Mouse (Mus musculus) MEL-GATA-1-ER (cell line): ENCODE measurements around the gene Mapkapk2.
"Not testable (repeated sequence)": the region's sequence is repeated elsewhere in the genome, so short reads cannot be mapped to it uniquely, and the experiment has no call there.

ENCODE experiments used
- DNase-seq: peaks from one replicate; pipeline ENCODE4 v3.0.0-alpha.2; 2012; ENCODE audit warnings: low read depth; ENCODE audit errors: extremely low read depth

Mapkapk2 gene

DNA sequence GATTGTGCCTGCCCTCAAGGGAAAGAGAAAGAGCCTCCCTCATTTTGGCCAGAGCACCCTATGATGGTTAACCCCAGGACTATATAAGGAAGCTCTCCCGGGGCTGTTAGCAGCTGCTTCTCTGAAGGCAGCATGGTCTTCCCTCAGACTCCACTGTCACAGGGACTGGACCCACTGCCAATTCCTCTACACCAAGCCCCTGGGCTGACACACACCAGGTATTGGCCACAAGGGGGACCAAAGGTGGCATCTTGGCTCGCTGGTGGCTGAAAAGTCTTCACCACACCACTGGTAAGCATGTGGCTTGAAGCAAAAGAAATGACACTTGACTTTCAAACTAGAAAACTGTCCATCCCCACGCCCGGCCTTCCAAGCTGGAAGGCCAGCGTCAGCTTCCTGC lies 47.0 kb downstream of the Mapkapk2 start:
- DNase-seq = no peak

- DNase-seq = no peak
Measured at GRCm38 (mm10) chr1:131050011-131050410, 47.6 kb downstream of the Mapkapk2 start.

GRCm38 (mm10) chr1:131049361-131049806 lies 48.2 kb downstream of the Mapkapk2 start:
- DNase-seq = no peak

DNA sequence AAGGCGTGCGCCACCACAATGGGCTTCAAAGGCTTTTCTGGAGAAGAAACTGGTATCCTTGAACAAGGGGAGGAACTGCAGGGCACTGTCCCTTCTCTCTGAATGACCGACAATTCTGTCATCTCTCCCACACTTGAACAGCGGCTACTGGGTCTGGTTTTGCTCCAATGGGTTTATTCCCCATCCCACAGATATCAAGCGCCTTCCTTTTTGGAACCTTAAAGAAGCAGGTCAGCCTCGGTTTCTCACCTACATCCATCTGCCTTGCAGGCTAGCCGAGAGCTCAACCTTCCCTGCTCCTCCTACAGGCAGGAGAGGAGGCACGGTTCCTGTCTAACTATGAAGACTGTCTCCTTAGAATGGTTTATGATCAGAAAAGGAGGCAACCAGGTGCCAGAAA lies 48.7 kb downstream of the Mapkapk2 start:
- DNase-seq = no peak

- no peak for DNase-seq
Measured at GRCm38 (mm10) chr1:131048121-131048863, 49.3 kb downstream of the Mapkapk2 start.

DNA sequence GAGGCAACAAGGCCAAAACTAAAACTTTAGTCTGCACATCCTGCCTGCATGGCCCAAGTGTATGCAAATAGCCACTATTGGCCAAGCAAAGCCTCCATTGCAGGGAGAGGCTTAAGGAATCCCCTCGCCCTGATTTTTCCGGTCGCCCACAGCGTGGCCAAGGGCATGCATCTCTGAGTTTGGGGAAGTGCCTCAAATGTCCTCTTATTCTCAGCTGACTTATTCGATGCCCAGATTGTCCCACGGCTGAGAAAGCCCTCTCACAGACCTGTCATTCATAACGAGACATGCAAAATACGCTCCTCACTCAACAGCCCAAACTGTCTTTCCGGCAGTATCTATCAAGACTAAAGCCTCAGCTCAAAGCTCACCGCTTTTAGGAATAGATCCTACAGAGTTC lies 51.0 kb downstream of the Mapkapk2 start:
- DNase-seq = no peak

- DNase-seq = no peak
Measured at GRCm38 (mm10) chr1:131045723-131046355, 51.8 kb downstream of the Mapkapk2 start.

- no peak for DNase-seq
Measured at GRCm38 (mm10) chr1:131043636-131044035, 54.0 kb downstream of the Mapkapk2 start.

DNA sequence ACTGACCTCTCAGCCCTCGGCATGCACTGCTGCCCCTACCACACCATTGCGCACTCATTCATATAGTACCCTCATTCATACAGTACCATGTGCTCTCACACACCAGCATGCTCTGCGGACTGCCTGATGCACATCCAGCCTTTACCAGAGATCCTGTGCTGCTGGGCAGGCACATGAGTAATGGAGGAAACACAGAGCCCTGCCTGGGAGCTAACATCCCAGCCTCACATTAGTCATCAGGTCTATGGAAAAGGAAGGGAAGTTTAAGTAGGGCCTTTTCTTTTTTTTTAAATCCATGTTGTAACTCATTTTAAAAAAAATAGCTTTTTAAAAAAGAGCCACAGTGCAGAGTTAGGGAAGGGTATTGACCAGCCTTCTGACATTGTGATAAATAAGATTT lies 54.9 kb downstream of the Mapkapk2 start:
- DNase-seq = no peak

DNA sequence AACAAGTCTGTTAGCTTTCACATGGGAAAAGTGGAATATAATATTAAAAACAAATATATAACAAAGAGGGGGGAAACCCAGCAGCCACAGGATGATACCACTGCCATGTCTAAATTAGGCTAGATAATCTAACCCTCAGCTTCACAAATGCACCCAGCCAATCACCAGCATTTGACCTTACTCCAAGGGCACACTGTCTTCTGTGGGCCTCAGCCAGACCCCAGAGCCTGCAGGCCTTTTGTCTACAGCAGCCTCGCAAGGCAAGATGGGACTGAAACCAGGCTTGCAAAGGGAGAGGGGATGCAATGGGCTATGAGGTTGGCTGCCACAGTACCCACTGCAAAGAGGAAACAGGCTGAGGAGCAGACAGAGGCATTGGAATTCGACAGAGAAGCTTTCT lies 55.4 kb downstream of the Mapkapk2 start:
- DNase-seq = no peak

DNA sequence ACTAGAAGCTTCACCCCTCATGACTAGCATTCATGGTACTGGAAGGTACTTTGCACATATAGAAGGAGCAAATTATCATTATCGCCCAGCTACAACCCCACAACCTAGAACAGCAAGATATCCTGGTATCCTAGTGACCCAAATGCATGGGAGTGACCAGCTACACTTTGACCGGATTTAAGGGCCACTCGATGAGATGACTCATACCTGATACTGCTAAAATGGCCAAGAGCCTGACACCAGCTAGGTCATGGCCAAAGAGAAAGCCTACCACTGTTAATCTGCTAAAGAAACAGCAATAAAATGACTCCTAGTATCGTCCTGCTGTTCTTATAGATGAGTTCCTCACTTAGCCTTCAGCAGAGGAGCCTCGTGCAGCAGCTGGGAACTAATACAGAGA lies 58.1 kb downstream of the Mapkapk2 start:
- DNase-seq = no peak

- no peak for DNase-seq
Measured at GRCm38 (mm10) chr1:131038415-131039017, 59.1 kb downstream of the Mapkapk2 start.

DNA sequence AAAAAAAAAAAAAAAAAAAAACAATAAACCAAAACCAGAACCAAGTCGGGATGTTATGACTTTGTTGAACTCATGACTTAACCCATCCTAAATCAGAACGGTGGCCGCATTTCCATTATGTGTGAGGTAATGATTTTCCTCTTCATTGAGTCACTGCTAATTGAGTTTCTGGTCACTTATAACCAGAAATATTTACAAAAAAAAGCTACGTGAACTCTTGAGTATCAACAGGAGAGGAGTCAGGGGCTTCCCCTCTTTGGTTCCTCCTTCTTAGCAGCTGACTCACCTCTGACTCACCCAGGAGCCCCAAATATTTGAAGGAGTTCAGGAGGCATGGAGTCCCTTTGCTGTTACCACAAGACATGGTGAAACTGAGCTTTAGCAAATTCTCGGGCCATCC lies 59.6 kb downstream of the Mapkapk2 start:
- no peak for DNase-seq

DNA sequence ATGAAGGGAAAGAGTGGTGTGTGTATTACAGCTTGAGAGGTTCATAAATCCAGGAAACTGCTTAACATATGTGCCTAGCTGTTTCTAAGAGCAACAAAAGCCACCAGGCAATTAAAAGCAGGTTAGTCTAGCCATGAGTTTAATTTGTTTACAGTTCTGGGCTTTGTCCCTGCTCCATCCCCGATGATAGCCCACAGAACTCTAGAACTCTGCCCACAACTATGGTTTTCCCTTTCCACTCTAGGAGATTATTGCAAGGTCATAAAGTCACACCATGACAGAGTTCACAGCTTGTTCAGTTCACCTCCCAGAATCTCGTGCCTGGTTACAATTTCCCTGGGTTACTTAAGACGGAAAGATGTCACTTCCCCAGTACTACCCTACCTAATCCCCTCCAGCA lies 66.4 kb downstream of the Mapkapk2 start:
- DNase-seq = no peak

DNA sequence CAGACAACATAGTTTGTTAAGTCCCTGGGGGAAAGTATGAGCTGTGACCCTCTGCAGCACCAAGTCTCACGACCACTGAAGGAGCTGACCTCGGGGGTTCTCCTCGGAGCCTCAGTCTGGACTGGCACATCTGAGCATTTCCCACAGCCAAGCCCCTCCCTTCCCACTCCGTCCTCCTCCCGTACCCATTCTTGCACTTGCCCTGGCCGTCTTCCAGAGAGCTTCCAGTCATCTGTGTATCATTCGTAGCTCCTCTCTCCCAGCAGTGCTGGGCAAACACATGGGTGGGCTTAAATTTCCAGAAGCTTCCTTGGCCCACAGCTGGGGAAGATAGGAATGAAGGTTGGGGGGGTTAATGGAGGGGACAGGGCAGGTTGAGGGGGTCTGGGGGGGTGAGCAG lies 67.4 kb downstream of the Mapkapk2 start:
- no peak for DNase-seq

DNA sequence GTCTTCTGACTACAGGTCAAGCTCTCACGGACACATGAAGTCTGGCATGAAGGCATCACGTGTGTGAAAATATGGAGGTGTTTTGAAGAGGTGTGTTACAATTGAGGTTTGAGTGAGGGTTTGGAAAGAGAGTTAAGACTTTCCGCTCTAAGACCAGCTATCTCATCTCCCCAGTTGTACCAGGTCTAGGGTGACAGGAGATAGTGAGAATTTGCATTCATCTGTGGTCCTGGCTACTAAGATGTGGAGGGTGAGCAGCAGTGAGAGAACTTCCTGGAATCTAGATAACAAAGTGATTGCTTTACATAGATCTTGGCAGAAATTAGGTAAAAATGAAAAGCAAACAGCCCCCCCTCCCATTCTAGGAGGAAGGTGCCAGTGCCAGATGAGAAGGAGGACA lies 68.4 kb downstream of the Mapkapk2 start:
- peak; percentile 3 for DNase-seq

GRCm38 (mm10) chr1:131025843-131026190 lies 71.8 kb downstream of the Mapkapk2 start:
- DNase-seq = no peak

- DNase-seq = no peak
Measured at GRCm38 (mm10) chr1:131024900-131025842, 72.5 kb downstream of the Mapkapk2 start.

- DNase-seq = not testable (repeated sequence)
Measured at GRCm38 (mm10) chr1:131023250-131023858, 74.3 kb downstream of the Mapkapk2 start.

DNA sequence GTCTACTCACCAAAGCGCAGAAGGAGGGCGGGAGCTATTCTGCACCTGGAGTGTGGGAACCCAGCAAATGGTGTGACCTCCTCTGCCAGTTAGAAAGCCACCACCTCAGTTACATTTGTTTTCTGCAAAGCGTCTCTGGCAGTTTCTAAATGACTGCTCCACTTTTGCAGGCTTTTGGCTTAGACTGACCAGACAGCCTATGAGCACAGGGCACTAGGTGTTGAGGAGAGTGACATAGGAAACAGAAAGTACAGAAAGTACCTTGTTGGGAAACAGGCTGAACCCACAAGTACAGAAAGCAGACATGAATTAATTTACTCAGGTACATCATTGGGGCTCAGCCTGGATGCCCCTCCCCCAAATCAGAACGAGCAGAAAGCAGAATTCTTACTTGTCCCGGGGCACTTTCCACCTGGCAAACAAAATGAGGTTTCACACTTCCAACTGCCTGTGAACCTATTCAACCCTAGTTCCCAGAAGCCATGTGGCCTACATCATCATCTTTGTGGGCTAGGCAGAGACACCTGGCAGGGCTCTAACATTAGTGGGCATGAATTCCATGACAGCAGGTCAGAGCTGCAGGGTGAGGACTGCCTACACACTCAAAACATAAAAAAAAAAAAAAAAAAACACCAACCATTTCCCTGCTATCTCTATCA lies 74.9 kb downstream of the Mapkapk2 start:
- no peak for DNase-seq
